Mouse (Mus musculus) thymus, adult 2 months (tissue): ENCODE results near the gene Nkx2-2.

Experiments
- CTCF ChIP-seq: fragments of 200-500 bp; IDR thresholded peaks from 2 replicates; pipeline ENCODE4 v1.5.1; 2012; ENCODE audit warnings: mild to moderate bottlenecking, control low read depth, low read length, moderate library complexity, borderline replicate concordance; ENCODE audit not compliant: control insufficient read depth, poor library complexity, insufficient read depth; ENCODE audit errors: extremely low read depth
- POLR2A ChIP-seq: fragments of 200-500 bp; IDR thresholded peaks from 2 replicates; pipeline ENCODE4 v1.6.1; 2012; ENCODE audit warnings: mild to moderate bottlenecking, low read length, control low read depth, moderate library complexity; ENCODE audit not compliant: control insufficient read depth, poor library complexity, insufficient read depth; ENCODE audit errors: extremely low read depth

DNA sequence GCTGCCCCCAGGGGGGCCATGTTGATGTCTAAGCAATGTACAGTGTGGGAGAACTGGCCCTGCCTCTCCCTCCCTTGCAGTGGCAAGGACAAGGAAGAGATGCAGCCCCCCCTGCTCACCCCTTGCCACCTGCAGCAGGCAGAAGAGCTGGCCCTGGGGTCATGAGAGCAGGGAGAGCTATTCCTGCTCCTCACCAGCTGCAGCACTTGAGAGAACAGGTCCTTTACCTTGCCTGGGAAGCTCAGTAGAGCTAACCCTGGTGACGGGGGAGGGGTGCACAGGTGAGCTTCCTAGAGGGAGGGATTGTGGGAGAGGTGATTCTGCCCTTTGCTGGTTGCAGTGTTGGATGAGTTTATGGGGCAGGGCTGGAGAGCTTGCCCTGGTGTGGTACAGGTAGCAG is 28.2 kb downstream of the Nkx2-2 start:
- TF ChIP-seq CTCF (no peak), POLR2A (no peak)
